Mouse (Mus musculus) thymus, adult 2 months (tissue): Measurements from ENCODE around the gene Hist1h3b. TPM values are rescaled to one million over a fixed set of nuclear protein-coding genes. Genes with fewer than 3 reads are reported as not detected.
"Not testable (repeated sequence)": the region's sequence is repeated elsewhere in the genome, so short reads cannot be mapped to it uniquely, and the experiment has no call there.

Source experiments
- DNase-seq: peaks from one replicate; pipeline ENCODE4 v3.0.0; 2021
- H3K27ac ChIP-seq: fragments of 200-500 bp; 2 replicates; pipeline ENCODE4 v1.5.1; 2012; ENCODE audit warnings: low read length, control low read depth; ENCODE audit not compliant: control insufficient read depth, insufficient read depth
- H3K27me3 ChIP-seq: fragments of 200-500 bp; 2 replicates; pipeline ENCODE4 v1.6.1; 2012; ENCODE audit warnings: mild to moderate bottlenecking, low read length, moderate library complexity, mixed read lengths; ENCODE audit not compliant: control insufficient read depth, insufficient read depth
- H3K36me3 ChIP-seq: fragments of 200-500 bp; 2 replicates; pipeline ENCODE4 v1.6.1; 2012; ENCODE audit warnings: mild to moderate bottlenecking, low read length, moderate library complexity; ENCODE audit not compliant: control insufficient read depth, insufficient read depth
- H3K4me1 ChIP-seq: fragments of 200-500 bp; replicated peaks from 2 replicates; pipeline ENCODE4 v1.6.1; 2012; ENCODE audit warnings: low read length; ENCODE audit not compliant: control insufficient read depth, insufficient read depth
- H3K4me3 ChIP-seq: fragments of 200-500 bp; 2 replicates; pipeline ENCODE4 v1.5.1; 2012; ENCODE audit warnings: mild to moderate bottlenecking, low read length, control low read depth, moderate library complexity; ENCODE audit not compliant: control insufficient read depth, insufficient read depth
- CTCF ChIP-seq: fragments of 200-500 bp; IDR thresholded peaks from 2 replicates; pipeline ENCODE4 v1.5.1; 2012; ENCODE audit warnings: mild to moderate bottlenecking, control low read depth, low read length, moderate library complexity, borderline replicate concordance; ENCODE audit not compliant: control insufficient read depth, poor library complexity, insufficient read depth; ENCODE audit errors: extremely low read depth
- POLR2A ChIP-seq: fragments of 200-500 bp; IDR thresholded peaks from 2 replicates; pipeline ENCODE4 v1.6.1; 2012; ENCODE audit warnings: mild to moderate bottlenecking, low read length, control low read depth, moderate library complexity; ENCODE audit not compliant: control insufficient read depth, poor library complexity, insufficient read depth; ENCODE audit errors: extremely low read depth
- WGBS: fragments of 180-500 bp; shearing (Covaris S2); methylation state at CpG from one replicate; pipeline ENCODE4 v1.1.7; 2018; 5-methylcytosine and 5-hydroxymethylcytosine counted together
- polyA plus RNA-seq: library from polyadenylated mRNA; depleted of rRNA; stranded (reverse); fragments of >200 nt; gene quantifications from 2 replicates; pipeline ENCODE4 v1.2.3, GENCODE M21; 2012

Gene Hist1h3b
- polyA plus RNA-seq, 1 experiment, result 529 TPM

- Histone ChIP-seq H3K36me3 (no peaks in the 10 kb centered on the region), H3K4me3 (peak overlapping the region; percentile 74), H3K27ac (peak overlapping the region; percentile 94), H3K4me1 (peaks cover 9% of the 10 kb centered on the region), H3K27me3 (no peaks in the 10 kb centered on the region)
- no peak for DNase-seq
- TF ChIP-seq CTCF (no peak), POLR2A (no peak)
- WGBS, result 50% methylated on average over 12 of the region's 12 CpGs
Observed at GRCm38 (mm10) chr13:23764324-23765171, 12.5 kb downstream of the Hist1h3b start.

GRCm38 (mm10) chr13:23765172-23765513 is 13.1 kb downstream of the Hist1h3b start:
- H3K27ac ChIP-seq, result no peak overlapping the region
- TF ChIP-seq CTCF (no peak), POLR2A (no peak)
- H3K27me3 ChIP-seq, result no peaks in the 10 kb centered on the region
- no peak for DNase-seq
- H3K4me3 ChIP-seq, result no peak overlapping the region
- 50% methylated on average over 1 of the region's 1 CpGs for WGBS
- peaks cover 9% of the 10 kb centered on the region for H3K4me1 ChIP-seq
- no peaks in the 10 kb centered on the region for H3K36me3 ChIP-seq

GRCm38 (mm10) chr13:23766772-23767171 is 14.7 kb downstream of the Hist1h3b start:
- no peak for TF ChIP-seq CTCF
- TF ChIP-seq POLR2A, result no peak
- H3K36me3 ChIP-seq, result no peaks in the 10 kb centered on the region
- no peak for DNase-seq
- H3K4me1 ChIP-seq, result peaks cover 9% of the 10 kb centered on the region
- no peaks in the 10 kb centered on the region for H3K27me3 ChIP-seq
- no peak overlapping the region for H3K27ac ChIP-seq
- H3K4me3 ChIP-seq, result no peak overlapping the region

- no peaks in the 10 kb centered on the region for H3K27me3 ChIP-seq
- 19% methylated on average over 5 of the region's 5 CpGs for WGBS
- no peaks in the 10 kb centered on the region for H3K36me3 ChIP-seq
- H3K4me1 ChIP-seq, result peaks cover 7% of the 10 kb centered on the region
- no peak overlapping the region for H3K4me3 ChIP-seq
- TF ChIP-seq POLR2A (no peak), CTCF (no peak)
- DNase-seq, result no peak
- no peak overlapping the region for H3K27ac ChIP-seq
Observed at GRCm38 (mm10) chr13:23768834-23769397, 16.8 kb downstream of the Hist1h3b start.

GRCm38 (mm10) chr13:23769613-23770012 is 17.5 kb downstream of the Hist1h3b start, which contains the start of gene Trim38:
Trim38 (plus strand) TSS chr13:23769913.
- not testable (repeated sequence) for H3K27ac ChIP-seq, H3K4me1 ChIP-seq, H3K36me3 ChIP-seq, DNase-seq, H3K27me3 ChIP-seq, H3K4me3 ChIP-seq
- 94% methylated on average over 2 of the region's 2 CpGs for WGBS

GRCm38 (mm10) chr13:23772561-23773313 is 20.7 kb downstream of the Hist1h3b start:
- no peaks in the 10 kb centered on the region for H3K27me3 ChIP-seq
- H3K36me3 ChIP-seq, result no peaks in the 10 kb centered on the region
- no peaks in the 10 kb centered on the region for H3K4me1 ChIP-seq
- H3K4me3 ChIP-seq, result no peak overlapping the region
- TF ChIP-seq CTCF, result no peak
- TF ChIP-seq POLR2A, result no peak
- 74% methylated on average over 21 of the region's 21 CpGs for WGBS
- no peak overlapping the region for H3K27ac ChIP-seq
- no peak for DNase-seq

GRCm38 (mm10) chr13:23778339-23778738 is 26.3 kb downstream of the Hist1h3b start:
- no peak overlapping the region for H3K4me3 ChIP-seq
- no peaks in the 10 kb centered on the region for H3K27me3 ChIP-seq
- WGBS, result 80% methylated on average over 7 of the region's 7 CpGs
- no peaks in the 10 kb centered on the region for H3K4me1 ChIP-seq
- TF ChIP-seq CTCF (no peak), POLR2A (no peak)
- no peak for DNase-seq
- no peaks in the 10 kb centered on the region for H3K36me3 ChIP-seq
- no peak overlapping the region; the same call in 1 of the 2 replicates for H3K27ac ChIP-seq
